Mouse (Mus musculus) liver (tissue): ENCODE results near the gene Arpc1a.
"Not testable (repeated sequence)": the region's sequence is repeated elsewhere in the genome, so short reads cannot be mapped to it uniquely, and the experiment has no call there.

Experiments
- DNase-seq: peaks from one replicate; pipeline ENCODE4 v3.0.0-alpha.2; 2020; ENCODE audit warnings: mixed read lengths

Gene Arpc1a

DNA sequence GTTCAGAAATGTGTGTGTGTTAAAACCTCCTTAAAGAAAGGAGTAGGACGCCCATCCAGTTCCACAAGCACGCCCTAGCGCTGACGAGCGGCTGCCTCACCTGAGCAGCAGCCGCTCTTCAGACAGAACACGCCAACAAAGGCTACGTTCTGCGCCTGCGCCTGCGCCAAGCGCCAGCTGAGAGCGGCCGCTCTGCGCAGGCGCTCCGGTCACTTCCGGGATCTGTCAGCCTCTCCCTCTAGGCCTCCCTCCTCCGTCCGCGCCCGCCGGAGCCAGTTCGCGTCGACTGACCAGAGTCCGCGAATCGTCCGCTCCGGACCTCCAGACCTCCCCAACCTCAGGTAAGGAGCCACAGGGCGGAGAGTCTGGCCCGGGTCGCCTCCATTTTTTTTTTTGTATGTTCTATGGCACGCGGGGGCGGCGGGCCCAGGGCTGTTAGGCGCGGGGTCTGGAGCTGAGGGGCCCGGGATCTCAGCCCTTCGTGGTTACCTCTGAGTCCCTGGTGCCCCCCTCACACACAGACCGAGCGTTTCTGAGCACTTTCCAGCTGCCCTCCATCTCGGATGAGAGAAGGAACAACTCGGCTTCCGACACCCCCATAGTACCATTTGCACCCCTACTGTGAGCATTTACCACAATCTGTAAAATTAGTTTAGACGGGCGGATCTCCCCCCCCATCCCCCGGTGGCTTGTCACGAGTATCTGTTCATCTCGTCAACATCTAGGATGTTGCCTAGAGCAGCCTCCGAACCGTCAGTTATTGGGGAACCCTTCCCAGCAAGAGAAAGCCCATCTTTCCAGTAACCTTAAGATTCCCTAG, at the start of gene Arpc1a, which contains the start of gene Kpna7:
Gene Arpc1a, plus strand, starts transcription at position 199 of the 820 bp plus-strand sequence.
Gene Kpna7, minus strand, starts transcription at position 399 of the 820 bp plus-strand sequence.
- DNase-seq: peak; percentile 96

DNA sequence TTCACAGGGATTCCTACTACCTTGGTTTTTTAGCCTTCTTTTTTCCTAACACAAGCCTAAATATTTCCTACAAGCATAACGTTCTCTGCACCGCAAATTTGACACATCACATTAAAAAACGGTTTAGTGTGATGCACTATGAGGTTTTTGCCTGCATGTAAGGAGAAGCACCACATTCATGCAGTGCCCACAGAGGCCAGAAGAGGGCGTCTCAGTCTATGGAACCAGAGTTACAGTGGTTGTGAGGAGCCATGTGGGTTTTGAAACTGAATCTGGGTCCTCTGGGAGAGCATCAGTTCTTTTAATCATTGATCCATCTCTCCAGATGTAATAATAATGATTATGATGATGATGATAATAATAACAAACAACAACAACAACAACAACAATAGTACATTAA, 42.0 kb upstream of the Arpc1a start:
- DNase-seq: peak; percentile 38

DNA sequence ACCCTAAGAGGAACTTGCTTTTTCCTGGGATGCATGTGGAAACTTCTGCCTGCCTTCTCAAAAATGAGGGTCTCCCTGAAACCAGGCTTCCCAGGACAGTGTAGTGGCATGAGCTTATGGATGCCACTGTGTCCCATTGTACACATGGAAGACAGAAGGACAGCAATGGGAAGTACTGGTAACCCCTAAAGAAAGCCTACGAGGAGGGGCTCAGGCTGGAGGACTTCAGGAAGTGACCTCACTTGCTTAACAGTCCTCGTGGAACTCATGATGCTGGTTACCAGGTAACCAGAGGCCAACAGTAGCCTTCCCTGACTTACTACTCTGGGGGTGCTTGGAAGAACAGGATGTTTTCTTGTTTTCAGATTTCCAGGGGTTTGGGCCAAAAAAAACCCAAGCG, 40.9 kb upstream of the Arpc1a start, which contains the start of gene 1700018F24Rik:
Gene 1700018F24Rik, plus strand, starts transcription at position 301 of the 400 bp plus-strand sequence.
- DNase-seq: not testable (repeated sequence)

DNA sequence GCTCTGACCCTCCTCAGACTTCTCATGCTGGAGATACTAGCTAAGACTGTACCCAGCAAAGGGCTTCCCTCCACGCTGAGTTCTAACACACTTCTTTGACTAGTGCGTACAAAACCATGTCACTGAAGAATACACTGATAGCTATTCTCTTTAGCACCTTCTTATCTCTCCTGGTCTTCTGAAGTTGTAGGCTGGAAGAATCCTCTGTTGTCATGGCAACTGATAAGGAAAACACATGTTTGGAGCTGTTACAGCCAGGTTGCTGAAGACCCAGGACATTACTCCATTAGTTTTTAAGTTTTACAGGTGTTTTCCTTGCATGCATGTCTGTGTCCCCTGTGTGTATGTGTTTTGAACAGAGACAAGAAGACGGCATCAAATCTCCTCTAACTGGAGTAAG, 29.4 kb upstream of the Arpc1a start:
- not testable (repeated sequence) for DNase-seq

DNA sequence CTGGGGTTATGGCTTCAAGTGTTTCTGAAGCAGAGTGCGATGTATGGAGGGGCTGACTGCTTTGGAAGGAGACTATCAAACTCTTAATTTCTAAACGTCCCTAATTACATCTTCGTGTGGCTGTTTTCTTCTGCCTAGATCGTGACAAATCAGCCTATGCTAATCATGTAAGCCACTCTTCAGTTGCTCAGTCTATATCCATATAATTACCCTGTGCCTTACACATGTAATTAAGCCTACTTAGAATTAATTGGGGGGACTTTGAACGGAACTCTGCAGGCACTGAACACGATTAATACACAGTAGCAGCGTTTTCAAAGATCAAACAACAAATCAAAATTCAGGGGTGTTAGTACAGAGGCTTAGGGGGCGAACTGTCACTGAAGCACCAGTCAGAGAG, 25.7 kb upstream of the Arpc1a start:
- no peak for DNase-seq

DNA sequence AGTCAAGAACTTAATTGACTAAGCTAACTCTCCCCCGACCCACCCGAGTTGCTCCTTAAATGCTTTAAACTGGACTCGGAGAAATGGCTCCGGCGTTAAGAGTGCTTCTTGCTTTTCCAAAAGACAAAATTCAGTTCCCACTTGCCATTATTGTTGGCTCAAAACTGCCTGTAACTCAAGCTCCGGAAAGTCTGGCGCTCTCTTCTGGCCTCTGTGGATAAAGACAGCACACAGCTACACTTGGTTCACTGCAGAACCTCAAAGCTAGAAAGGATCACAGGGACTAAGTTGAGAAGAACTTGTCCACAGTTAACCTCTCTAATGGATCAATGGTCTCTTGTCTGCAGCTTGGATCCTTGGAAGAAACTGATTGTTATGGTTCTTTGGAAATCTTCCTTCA, 24.9 kb upstream of the Arpc1a start:
- DNase-seq: no peak

DNA sequence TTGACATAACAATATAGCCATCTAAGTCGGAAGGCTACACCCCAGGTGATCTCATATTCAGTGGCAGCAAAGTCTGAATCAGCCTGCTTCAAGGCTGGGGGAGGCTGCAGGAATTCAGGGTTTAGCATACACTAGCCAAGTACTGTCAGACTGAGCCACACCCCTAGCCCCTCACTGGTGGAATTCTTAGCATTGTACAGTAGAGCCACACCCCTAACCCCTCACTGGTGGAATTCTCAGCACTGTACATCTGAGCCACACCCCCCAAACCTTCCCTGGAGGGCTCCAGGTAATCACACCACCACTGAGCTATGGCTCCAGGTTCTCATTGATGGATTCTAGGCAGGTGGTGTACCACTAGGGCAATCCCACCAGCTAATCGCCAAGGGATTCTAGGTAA, 24.1 kb upstream of the Arpc1a start:
- DNase-seq: no peak

DNA sequence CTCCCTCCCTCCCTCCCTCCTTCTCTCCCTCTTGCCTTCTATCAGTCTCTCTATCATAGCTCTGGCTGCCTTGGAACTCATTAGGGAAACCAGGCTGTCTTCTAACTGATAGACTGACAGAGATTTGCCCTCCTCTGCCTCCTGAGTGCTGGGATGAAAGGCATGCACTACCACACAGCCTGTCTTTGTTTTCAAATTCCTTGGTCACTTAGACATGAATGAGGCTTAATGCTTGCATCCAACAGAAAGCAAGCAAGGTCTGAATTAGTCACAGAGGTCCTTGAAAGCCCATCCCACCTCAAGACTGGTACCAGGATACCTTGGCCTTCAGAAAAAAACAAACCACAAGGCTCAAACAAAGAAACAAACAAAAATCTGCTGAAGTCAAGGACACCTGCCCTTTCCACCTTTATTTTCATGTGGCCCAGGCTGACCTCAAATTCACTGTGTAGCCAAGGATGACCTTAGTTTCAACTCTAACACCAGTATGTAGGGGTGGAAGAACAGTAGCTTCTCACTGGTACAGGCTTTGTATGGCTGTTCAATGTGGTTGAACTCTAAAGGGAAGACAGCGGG, 18.8 kb upstream of the Arpc1a start:
- no peak for DNase-seq

DNA sequence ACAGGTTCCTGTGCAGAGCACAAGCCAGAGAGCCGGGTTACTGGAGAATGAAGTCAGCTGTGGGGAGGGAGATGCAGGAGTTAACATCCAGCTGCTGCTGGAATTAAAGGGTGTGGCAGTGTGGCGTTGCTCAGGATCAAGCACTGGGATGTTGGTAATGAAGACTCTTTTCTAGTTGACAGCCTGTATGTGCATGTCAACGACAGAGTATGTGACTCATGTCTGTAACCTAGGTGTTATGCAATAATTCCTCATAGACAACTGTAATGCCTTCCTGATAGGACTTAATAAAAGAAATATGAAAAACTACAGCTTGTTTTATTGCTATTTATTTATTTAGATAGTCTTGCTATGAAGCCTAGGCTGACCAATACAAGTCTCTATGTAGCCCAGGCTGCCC, 14.8 kb upstream of the Arpc1a start:
- DNase-seq: no peak

DNA sequence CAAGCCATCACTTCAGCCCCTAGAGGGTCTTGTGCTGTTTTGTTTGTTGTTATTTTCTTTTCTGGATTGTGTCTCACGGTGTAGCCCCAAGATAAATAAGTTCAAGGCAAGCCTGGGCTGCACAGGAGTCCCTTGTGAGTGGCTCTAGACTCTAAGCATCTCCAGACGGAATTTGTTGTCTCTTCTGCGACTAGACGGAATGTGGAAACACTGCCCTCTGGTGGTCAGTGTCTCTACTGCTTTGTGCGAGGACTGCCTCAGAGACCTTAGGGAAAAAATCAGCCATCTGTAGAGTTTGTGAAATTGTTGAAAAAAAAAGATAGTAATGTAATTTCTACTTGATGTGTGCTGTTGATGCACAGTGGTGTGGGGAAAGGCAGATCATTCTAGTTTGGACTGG, 13.9 kb upstream of the Arpc1a start:
- DNase-seq: peak; percentile 69

DNA sequence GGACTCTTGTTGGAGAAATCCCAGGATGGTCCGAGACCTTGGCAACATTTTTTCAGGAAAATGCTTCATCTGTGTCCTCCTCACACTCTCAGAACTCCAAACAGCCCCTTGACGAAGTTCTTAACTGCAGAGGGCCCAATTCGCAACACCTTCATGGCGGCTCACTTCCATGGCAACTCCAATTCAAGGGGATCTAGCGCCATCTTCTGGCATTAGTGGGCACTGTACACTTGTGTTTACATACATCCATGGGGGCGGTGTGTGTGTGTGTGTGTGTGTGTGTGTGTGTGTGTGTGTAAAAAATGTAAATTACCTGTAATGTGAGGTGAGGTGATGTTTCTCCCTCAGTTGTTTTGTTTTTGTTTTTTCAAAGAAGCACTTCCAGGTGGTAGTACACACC, 12.3 kb upstream of the Arpc1a start:
- peak; percentile 22 for DNase-seq

DNA sequence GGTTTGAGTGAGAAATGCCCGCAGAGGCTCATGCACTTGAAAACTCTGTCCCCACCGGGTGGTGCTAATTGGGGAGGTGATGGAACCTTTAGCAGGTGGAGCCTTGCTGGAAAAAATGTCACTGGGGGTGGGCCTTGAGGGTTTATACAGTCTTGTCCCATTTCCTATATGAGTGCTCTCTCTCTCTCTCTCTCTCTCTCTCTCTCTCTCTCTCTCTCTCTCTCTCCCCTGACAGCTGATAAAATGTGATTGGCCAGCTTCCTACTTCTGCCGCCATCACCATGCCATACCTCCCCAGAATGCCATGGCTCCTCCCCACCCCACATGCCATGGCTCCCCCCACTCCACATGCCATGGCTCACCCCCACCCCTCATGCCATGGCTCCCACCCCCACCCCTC, 8.5 kb upstream of the Arpc1a start:
- DNase-seq: no peak

DNA sequence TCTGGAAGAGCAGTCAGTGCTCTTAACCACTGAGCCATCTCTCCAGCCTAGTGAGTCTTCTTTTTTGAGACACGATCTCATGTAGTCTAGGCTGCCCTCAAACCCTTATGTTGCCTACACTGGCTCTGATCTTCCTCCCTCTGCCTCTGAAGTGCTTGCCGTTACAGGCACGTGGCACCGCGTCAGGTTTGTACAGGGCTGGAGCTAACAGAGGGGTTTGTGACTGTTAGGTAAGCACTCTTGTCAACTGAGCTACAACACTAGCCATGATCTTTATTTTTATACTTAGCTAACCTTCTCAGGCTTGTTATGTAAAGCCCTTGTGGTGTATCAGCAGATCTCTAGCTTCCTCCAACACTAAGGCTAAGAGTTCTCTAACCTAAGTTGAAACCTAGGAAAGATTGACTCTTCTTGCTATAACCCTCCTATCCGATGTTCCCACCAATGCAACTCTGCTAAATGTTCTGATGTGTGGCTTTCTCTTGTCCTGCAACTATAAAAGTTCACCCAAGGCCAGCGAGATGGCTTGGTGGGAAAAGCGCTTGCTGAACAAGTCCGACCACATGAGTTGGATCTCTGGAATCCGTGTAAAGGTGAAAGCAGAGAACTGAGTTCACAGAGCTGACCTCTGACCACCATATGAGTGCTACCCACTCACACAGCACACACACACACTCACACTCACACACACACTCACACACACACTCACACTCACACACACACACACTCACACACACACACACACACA, 1.6 kb upstream of the Arpc1a start:
- no peak for DNase-seq

DNA sequence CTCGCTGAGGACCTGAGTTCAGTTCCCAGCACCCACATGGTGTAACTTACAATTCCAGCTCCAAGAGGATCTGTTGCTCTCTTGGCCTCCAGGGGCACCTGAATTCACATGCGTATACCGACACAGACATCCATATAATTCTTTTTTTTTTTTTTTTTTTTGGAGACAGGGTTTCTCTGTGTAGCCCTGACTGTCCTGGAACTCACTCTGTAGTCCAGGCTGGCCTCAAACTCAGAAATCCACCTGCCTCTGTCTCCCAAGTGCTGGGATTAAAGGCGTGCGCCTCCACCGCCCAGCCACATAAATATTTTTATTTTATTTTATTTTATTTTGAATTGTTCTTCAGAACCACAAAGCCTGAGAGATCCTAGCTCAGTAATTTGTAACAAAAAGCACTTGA, 429 bp upstream of the Arpc1a start:
- DNase-seq: not testable (repeated sequence)

DNA sequence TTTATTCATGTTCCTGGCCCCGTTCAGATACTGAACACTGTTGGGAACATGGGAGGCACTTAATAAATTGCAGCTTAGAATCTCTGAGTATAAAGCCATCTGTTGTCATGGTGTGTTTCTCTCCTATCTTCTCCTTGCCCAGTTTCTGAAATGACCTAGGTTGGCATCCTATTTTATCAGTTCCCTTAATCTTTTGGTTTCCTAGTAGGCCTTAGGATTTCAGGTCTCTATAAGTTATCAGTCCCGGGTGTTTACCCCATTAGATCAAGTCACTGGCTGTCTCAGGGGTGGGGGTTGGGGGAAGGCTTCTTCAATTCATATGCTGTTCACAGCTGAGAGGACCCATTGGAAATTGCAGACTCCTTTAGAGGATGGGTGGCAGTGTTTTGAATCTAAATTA, 1.2 kb downstream of the Arpc1a start:
- no peak for DNase-seq

DNA sequence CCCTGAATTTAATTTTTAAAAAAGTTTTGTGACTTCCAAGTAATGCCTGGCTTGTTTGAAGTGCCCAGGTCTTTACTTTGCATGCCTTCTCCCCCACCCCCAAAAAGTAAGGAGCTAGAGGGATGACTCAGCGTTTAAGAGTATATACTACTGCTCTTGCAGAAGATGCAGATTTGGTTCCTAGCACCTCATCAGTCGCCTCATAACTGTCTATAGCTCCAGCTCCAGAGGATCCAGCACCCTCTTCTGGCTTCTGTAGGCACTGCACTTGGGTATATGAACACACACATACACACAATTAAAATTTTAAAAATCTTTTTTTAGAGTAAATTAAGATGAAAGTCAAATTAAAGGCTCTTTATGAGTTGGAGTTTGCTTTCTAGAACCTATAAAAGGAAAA, 4.6 kb downstream of the Arpc1a start:
- no peak for DNase-seq

DNA sequence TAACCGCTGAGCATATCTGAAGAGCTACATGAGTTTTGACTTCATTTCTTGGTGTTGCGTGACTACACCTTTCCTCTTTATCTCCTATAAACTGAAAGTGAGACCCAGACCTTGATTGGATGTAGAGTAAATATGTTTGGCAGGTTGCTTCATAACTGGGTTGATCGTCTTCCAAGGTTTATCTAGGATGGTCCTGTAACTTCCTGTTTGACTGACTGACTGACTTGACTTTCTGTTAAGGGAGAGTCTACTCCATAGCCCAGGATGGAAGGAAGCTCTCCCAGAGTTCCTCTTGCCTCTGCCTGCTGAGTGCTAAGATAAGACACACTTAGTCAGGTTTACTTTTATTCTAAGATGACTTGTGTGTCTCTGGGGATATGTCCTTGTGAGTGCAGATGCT, 6.2 kb downstream of the Arpc1a start:
- DNase-seq: no peak

DNA sequence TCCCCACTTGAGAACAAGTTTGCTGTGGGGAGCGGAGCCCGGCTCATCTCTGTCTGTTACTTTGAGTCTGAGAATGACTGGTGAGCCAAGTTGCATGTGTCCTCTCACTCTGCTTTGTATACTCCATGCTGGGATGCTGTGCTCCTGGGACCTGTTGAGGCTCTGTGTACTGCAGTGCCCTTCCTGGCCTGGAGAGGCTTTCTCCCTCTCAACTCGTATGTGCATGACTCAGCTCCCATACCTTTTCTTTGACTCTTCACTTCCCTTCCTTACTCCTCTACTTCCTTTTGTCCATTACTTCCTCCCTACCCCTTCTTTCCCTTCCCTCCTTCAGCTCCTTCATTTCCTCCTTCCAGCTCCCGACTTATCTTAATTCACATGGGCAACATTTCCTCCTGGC, 12.6 kb downstream of the Arpc1a start:
- no peak for DNase-seq

DNA sequence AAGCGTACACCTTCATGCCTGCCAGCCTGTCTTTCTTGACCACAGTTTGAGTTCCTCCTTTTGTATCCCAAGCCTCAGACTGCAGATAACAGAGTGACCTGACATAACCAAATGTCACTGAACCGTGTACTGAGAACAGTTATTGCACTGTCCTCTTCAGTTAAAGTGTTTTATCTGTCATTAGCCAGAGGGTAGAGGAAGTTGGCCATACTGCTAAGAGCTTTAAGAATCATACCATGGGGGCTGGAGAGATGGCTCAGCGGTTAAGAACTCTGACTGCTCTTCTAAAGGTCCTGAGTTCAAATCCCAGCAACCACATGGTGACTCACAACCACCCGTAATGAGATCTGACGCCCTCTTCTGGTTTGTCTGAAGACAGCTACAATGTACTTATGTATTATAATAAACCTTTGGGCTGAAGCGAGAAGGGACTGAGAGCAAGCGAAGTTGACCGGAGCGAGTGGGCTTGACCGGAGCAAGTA, 14.8 kb downstream of the Arpc1a start:
- no peak for DNase-seq

DNA sequence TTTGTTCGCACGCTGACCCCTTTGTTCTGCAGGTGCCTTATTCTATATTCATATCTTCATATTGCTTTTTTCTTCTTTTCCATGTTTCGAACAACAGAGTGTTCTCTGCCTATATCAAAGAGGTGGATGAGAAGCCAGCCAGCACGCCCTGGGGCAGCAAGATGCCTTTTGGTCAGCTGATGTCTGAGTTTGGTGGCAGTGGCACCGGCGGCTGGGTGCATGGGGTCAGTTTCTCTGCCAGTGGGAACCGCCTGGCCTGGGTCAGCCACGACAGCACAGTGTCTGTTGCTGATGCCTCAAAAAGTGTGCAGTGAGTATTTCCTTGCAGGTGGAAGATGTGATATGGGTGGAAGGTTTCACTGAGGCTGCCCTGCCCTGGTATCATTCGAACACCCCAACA, 17.3 kb downstream of the Arpc1a start:
- DNase-seq: no peak

DNA sequence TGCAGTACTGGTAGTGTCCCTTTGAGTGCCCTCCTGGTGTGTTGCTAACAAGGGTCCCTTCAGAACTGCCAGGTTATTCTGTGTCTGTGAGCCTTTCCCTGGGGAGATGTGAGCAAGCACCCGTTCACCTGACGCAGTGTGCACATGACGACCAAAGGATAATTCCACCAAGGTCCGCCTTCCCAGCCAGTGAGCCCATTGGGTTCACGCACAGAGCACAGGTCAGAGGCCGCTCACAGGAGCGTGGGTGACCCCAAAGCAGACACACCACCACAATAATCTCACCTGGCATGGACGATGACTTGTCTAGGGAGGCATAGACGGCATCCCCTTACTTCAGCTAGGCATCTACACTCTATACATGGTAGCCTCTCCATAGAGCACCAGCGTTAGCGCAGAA, 17.8 kb downstream of the Arpc1a start:
- DNase-seq: not testable (repeated sequence)

DNA sequence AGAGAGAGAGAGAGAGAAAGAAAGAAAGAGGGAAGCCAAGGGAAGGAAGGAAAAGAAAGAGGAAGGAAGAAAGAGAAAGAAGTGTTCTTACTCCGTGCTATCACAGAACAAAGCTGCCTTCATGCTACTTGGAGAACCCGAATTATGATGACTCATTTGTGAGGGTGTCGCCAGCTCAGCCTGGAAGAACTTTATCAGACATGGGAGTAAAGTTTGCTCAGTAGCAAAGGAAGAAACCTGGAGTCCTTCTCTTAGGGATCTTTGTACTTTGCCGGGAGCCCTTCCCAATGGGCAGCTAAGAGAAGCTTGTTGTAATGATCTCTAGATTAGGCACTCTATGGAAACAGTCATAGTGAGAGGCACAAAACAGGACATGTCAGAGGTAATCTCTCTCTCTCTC, 19.1 kb downstream of the Arpc1a start:
- DNase-seq: no peak

DNA sequence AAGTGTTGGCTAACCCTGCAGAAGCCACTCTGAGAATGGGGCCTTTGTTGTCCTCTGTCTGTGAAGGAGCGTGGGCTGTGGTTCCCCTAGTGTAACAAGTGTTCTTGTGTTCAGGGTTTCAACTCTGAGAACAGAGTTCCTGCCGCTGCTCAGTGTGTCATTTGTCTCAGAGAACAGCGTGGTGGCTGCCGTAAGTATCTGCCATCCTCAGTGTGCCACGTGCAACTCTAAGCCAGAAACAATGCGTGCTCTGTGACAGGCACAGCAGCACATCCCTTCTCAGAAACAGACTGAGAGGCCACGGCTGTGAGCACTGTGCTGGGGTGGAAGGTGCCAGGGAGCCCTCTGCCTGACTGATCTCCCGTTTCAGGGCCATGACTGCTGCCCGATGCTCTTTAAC, 20.7 kb downstream of the Arpc1a start:
- DNase-seq: no peak
